Mouse (Mus musculus) intestine, postnatal 0 days (tissue): ENCODE data around the gene Cdkn1c. TPM values are rescaled to one million over a fixed set of nuclear protein-coding genes. Genes with fewer than 3 reads are reported as not detected.

Experiments
- ATAC-seq: fragments of 200-750 bp; cut with Nextera tagmentation; 2 replicates; pipeline ENCODE4 v1.8.0; 2017; ENCODE audit warnings: mild to moderate bottlenecking, moderate TSS enrichment, moderate library complexity
- H3K27ac ChIP-seq: fragments of 300-500 bp; sonication (generic); 2 replicates; pipeline ENCODE4 v1.5.1; 2014; ENCODE audit warnings: mild to moderate bottlenecking, low read depth, low read length, moderate library complexity
- H3K27me3 ChIP-seq: fragments of 300-500 bp; sonication (generic); replicated peaks from 2 replicates; pipeline ENCODE4 v1.6.1; 2014; ENCODE audit warnings: low read length, mixed read lengths; ENCODE audit not compliant: control insufficient read depth, insufficient read depth
- H3K36me3 ChIP-seq: fragments of 300-500 bp; sonication (generic); 2 replicates; pipeline ENCODE4 v1.6.1; 2014; ENCODE audit warnings: mild to moderate bottlenecking, moderate library complexity; ENCODE audit not compliant: control insufficient read depth, insufficient read depth
- H3K4me1 ChIP-seq: fragments of 300-500 bp; sonication (generic); replicated peaks from 2 replicates; pipeline ENCODE4 v1.6.1; 2014; ENCODE audit warnings: antibody characterized with exemption, low read length, mixed read lengths; ENCODE audit not compliant: control insufficient read depth, insufficient read depth
- H3K4me2 ChIP-seq: fragments of 300-500 bp; sonication (generic); replicated peaks from 2 replicates; pipeline ENCODE4 v1.6.1; 2014; ENCODE audit warnings: low read depth, mild to moderate bottlenecking, moderate library complexity
- H3K4me3 ChIP-seq: fragments of 300-500 bp; sonication (generic); 2 replicates; pipeline ENCODE4 v1.5.1; 2014; ENCODE audit warnings: low read depth, low read length
- H3K9ac ChIP-seq: fragments of 300-500 bp; sonication (generic); 2 replicates; pipeline ENCODE4 v1.6.1; 2014; ENCODE audit warnings: mild to moderate bottlenecking, low read depth, low read length
- H3K9me3 ChIP-seq: fragments of 300-500 bp; sonication (generic); 2 replicates; pipeline ENCODE4 v1.6.1; 2016; ENCODE audit warnings: mixed run types; ENCODE audit not compliant: control insufficient read depth
- CTCF ChIP-seq: sonication (generic); IDR thresholded peaks from 2 replicates; pipeline ENCODE4 v1.5.1; 2016; ENCODE audit warnings: low read depth, mild to moderate bottlenecking, control low read depth, antibody characterized with exemption, moderate library complexity
- WGBS: fragments of 180-500 bp; shearing (Covaris S2); extraction: QIAGEN DNeasy Blood & Tissue Kit; methylation state at CpG from one replicate; pipeline ENCODE4 v1.1.7; 2014; 5-methylcytosine and 5-hydroxymethylcytosine counted together
- polyA plus RNA-seq: library from polyadenylated mRNA; unstranded; fragments of >200 nt; fragmentation: Nextera tagmentation; extraction: Ambion mirVana; gene quantifications from 2 replicates; pipeline ENCODE4 v1.2.1, GENCODE M21; 2015

Gene Cdkn1c
- polyA plus RNA-seq, 1 experiment from 2014 or later: 615 TPM

DNA sequence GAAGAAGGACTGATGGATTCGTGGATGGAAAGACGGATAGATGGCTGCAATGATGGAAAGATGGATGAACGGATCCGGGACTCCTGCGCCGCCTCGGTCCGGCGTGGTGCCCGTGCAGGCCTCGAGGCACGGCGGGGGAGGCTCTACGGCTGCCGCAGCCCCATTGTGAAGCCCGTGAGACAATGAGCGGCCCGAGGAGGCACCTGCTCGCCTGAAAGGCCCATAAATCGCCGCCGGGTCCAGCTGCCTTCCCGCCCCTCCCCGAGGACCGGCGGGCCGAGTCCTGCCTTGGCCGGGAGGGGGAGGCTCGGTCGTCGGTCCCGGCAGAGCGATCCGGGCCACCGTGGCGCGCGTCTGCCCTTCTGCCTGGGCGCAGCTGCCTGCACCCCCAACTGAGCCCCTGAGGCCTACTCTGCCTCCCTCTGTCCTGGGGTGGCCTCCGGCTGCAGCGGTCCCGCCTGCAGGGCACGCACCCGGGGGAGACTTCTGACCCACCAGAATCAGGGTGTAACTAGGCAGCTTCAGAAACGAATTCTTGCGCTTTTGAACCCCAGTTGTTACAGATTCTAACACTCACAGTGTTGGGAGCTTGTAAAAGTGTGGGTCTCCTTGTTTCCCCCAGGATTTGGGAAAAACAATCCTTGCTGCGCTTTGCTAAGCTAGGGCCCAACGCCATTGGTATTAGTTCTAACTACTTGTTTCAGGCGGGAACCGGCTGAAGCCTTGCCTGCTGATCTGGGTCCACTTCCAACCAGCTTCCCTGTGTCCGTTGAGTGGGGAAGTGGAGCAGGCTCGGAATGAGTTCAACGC, 15.0 kb downstream of the Cdkn1c start:
- Histone ChIP-seq H3K27ac (no peak overlapping the region), H3K27me3 (peaks cover 37% of the 10 kb centered on the region), H3K9ac (peak overlapping the region; percentile 8; the same call in 1 of the 2 replicates), H3K4me2 (peak overlapping the region; percentile 69), H3K9me3 (no peaks in the 10 kb centered on the region), H3K36me3 (no peaks in the 10 kb centered on the region), H3K4me3 (peak overlapping the region; percentile 39), H3K4me1 (peaks cover 4% of the 10 kb centered on the region; the same call in 1 of the 2 replicates)
- 16% methylated on average over 44 of the region's 53 CpGs for WGBS
- ATAC-seq: 0 out of 2 replicates have a peak, but pooled peaks have one; percentile 41
- TF ChIP-seq CTCF: peak; percentile 38

DNA sequence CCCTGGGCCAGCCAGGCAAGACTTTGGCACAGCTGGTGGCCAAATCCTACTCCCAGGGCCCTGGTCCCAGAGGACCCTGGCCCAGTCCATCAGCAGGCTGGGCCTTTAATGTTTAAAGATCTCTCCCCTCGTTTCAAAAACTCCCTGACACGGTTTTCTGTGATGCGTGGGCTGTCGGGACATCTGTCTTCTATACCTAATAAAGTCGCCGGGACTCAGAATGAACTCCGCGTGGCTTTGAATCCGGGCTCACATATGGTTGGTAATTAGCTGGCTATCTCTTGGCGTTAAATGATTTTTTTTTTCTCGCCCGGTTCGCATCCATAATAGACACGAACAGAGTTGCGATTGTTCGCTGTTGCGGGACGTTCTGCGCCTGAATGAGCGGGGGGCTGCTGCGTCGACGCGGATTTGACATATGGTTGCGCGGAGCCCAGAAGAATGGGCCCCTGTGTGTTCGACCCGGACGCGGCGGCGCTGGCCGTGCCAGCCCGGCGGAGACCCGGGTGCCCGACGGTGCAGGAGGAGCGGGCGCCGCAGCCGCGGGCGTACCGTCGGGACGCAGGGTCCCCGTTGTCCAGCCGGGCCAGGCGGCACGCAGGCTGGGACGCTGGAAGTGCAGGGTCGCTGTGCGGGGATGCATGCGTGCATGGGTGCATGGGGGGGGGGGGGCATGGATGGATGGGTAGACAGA, 15.7 kb downstream of the Cdkn1c start:
- Histone ChIP-seq H3K9me3 (no peaks in the 10 kb centered on the region), H3K27me3 (peaks cover 37% of the 10 kb centered on the region), H3K4me3 (peak overlapping the region; percentile 39), H3K4me2 (peak overlapping the region; percentile 69), H3K27ac (no peak overlapping the region), H3K4me1 (peaks cover 4% of the 10 kb centered on the region; the same call in 1 of the 2 replicates), H3K9ac (peak overlapping the region; percentile 8), H3K36me3 (no peaks in the 10 kb centered on the region)
- TF ChIP-seq CTCF: no peak
- WGBS: 11% methylated on average over 55 of the region's 55 CpGs
- ATAC-seq: 0 out of 2 replicates have a peak, but pooled peaks have one; percentile 16

DNA sequence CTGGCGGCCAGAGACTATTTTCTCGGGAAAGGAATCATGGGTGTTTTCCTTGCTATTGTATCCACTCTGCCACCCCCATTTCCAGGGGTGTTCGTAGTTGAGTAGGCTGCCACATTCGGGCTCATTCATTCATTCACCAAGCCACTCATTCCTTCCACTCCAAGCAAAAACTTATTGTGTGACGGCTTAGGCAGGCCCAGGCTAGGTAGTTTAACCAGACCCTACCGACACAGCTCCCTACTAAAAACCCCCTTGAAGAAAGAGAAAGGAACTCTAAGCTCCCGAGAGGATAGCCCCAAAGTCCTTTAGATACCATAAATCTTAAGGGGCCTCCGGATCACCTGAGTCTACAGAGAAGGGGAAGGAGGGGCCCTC, 16.3 kb downstream of the Cdkn1c start:
- no peak for ATAC-seq
- peaks cover 4% of the 10 kb centered on the region; the same call in 1 of the 2 replicates for H3K4me1 ChIP-seq
- H3K27me3 ChIP-seq: peaks cover 37% of the 10 kb centered on the region
- no peak overlapping the region for H3K4me3 ChIP-seq
- H3K9ac ChIP-seq: no peak overlapping the region
- no peaks in the 10 kb centered on the region for H3K9me3 ChIP-seq
- no peak overlapping the region for H3K27ac ChIP-seq
- 68% methylated on average over 8 of the region's 8 CpGs for WGBS
- no peaks in the 10 kb centered on the region for H3K36me3 ChIP-seq
- no peak for TF ChIP-seq CTCF
- no peak overlapping the region for H3K4me2 ChIP-seq

DNA sequence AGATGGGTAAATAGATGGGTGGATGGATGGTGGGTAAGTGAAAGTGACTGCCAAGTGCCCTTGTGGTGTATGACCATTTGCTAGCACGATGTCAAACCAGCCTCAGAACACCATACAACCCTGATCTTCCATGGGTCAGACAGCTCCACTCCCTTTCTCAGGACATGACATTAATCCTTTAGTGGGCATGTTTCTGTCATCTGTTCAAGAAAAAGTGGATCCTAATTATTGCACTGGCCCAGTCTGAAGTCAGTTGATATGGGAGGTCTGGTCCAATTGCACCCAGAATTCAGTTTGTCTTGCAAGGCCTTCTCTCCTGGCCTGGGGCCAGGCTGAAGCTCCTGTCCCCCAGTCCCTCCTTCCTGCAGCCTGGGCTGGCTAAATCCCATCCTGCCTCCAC, 21.9 kb downstream of the Cdkn1c start:
- 62% methylated on average over 1 of the region's 1 CpGs for WGBS
- H3K36me3 ChIP-seq: no peaks in the 10 kb centered on the region
- H3K4me3 ChIP-seq: no peak overlapping the region
- no peak overlapping the region for H3K9ac ChIP-seq
- H3K4me2 ChIP-seq: no peak overlapping the region
- H3K27ac ChIP-seq: no peak overlapping the region
- ATAC-seq: no peak
- no peak for TF ChIP-seq CTCF
- peaks cover 10% of the 10 kb centered on the region for H3K27me3 ChIP-seq
- H3K4me1 ChIP-seq: no peaks in the 10 kb centered on the region
- H3K9me3 ChIP-seq: no peaks in the 10 kb centered on the region

DNA sequence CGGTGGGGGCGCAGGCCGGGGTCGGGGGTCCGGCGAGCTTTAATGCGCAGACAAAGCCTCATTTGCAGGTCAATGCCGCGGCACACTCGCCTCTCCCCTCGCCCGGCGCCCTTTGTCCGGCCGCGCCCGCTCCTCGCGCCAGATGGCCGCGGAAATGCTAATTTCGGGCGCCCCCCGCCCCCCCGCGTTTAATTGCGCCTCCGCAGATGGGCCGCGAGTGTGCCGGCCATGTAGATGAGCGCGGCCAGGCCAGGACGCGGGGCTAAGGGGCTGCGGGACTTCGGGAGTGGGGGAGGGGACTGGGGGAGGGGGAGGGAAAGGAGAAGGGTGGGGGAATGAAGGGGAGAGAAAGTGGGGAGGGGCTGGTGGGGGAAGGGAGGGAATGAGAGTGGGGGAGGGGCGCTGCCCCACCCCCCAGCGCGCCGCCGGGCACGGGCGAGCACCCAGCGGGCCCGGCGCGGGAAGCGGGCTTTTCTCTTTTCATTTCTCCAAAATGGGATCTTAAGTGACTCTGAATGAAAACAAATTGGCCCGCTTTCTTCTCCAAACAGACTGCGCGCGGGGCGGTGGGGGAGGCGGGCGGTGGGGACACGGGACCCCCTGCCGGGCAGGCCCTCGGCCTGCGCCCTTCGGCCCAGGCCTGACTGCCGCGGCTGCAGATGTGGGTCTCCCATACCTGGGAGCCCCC, 22.8 kb downstream of the Cdkn1c start:
- Histone ChIP-seq H3K4me3 (peak overlapping the region; percentile 50), H3K4me2 (peak overlapping the region; percentile 84), H3K27me3 (peaks cover 10% of the 10 kb centered on the region), H3K27ac (no peak overlapping the region; the same call in 1 of the 2 replicates), H3K4me1 (no peaks in the 10 kb centered on the region), H3K36me3 (no peaks in the 10 kb centered on the region), H3K9me3 (no peaks in the 10 kb centered on the region), H3K9ac (peak overlapping the region; percentile 51)
- 0 out of 2 replicates have a peak, but pooled peaks have one; percentile 29 for ATAC-seq
- WGBS: 3% methylated on average over 60 of the region's 63 CpGs
- 0 out of 2 replicates have a peak, but pooled peaks have one; percentile 6 for TF ChIP-seq CTCF
